10 mouse cellular contexts compared by ENCODE assay signal in genomic region chr10:66901873-66902272, GRCm38 (mm10).
DNase-seq lines count a peak whose midpoint lies in the region; ATAC-seq lines count a peak whose summit lies in the region.
"Had no signal": no experiment of that assay in that cellular context is flagged by ENCODE, and none has a peak within 500 bp of the region (broad histone marks: within the 10 kb centered on the region; RNA-seq: fewer than 3 reads in every experiment).

No protein-coding gene starts in this region.

- H3K27me3 ChIP-seq in heart, embryonic 13.5 days (replicated peaks): no peaks in the 10 kb centered on the region
- no peaks in the 10 kb centered on the region for H3K27me3 ChIP-seq in embryonic facial prominence, embryonic 12.5 days
- H3K27me3 ChIP-seq in hindbrain, embryonic 15.5 days: no peaks in the 10 kb centered on the region
- peaks cover 4% of the 10 kb centered on the region; the same call in 1 of the 2 replicates for H3K27me3 ChIP-seq in midbrain, embryonic 13.5 days

- WGBS in heart, embryonic 13.5 days: 4% methylated on average over 9 of the region's 9 CpGs
- 5% methylated on average over 9 of the region's 9 CpGs for WGBS in embryonic facial prominence, embryonic 12.5 days
- WGBS in hindbrain, embryonic 15.5 days: 3% methylated on average over 9 of the region's 9 CpGs
- WGBS in midbrain, embryonic 13.5 days: under 1% methylated on average over 9 of the region's 9 CpGs

- H3K9me3 ChIP-seq in heart, embryonic 13.5 days: no peaks in the 10 kb centered on the region
- H3K9me3 ChIP-seq in embryonic facial prominence, embryonic 12.5 days: no peaks in the 10 kb centered on the region
- H3K9me3 ChIP-seq in hindbrain, embryonic 15.5 days: no peaks in the 10 kb centered on the region
- no peaks in the 10 kb centered on the region for H3K9me3 ChIP-seq in midbrain, embryonic 13.5 days

- H3K4me1 ChIP-seq in heart, embryonic 13.5 days: peaks cover 32% of the 10 kb centered on the region
- H3K4me1 ChIP-seq in embryonic facial prominence, embryonic 12.5 days: peaks cover 12% of the 10 kb centered on the region
- peaks cover 33% of the 10 kb centered on the region for H3K4me1 ChIP-seq in hindbrain, embryonic 15.5 days (replicated peaks)
- H3K4me1 ChIP-seq in midbrain, embryonic 13.5 days (replicated peaks): peaks cover 22% of the 10 kb centered on the region

- DNase-seq in heart, postnatal 4 days: no peak
- DNase-seq in urinary bladder, postnatal 25 days (ENCODE audit: low spot score): no peak
- no peak for DNase-seq in kidney, postnatal 25 days
- DNase-seq: gastrocnemius, postnatal 25 days; lung, postnatal 36 days had no signal

- peak overlapping the region; percentile 76 for H3K9ac ChIP-seq in heart, embryonic 13.5 days
- H3K9ac ChIP-seq in embryonic facial prominence, embryonic 12.5 days: no peak overlapping the region
- H3K9ac ChIP-seq in hindbrain, embryonic 15.5 days: no peak overlapping the region
- no peak overlapping the region; the same call in 1 of the 2 replicates for H3K9ac ChIP-seq in midbrain, embryonic 13.5 days (replicated peaks)

- no peak for ATAC-seq in heart, embryonic 13.5 days (ENCODE audit: extremely low read depth, insufficient number of reproducible peaks, low FRiP score, low TSS enrichment)
- ATAC-seq in embryonic facial prominence, embryonic 12.5 days (ENCODE audit: insufficient number of reproducible peaks, insufficient read depth, low FRiP score, low TSS enrichment): no peak
- ATAC-seq in hindbrain, embryonic 15.5 days (ENCODE audit: low FRiP score, low read depth): peak; percentile 47
- ATAC-seq in midbrain, embryonic 13.5 days: peak; percentile 41
- no peak for ATAC-seq in activated CD4-positive, CD25-positive, alpha-beta regulatory T cell, adult 4 months

- H3K4me2 ChIP-seq in heart, embryonic 13.5 days: peak overlapping the region; percentile 74
- H3K4me2 ChIP-seq in embryonic facial prominence, embryonic 12.5 days (replicated peaks): peak overlapping the region; percentile 53
- peak overlapping the region; percentile 48 for H3K4me2 ChIP-seq in hindbrain, embryonic 15.5 days
- H3K4me2 ChIP-seq in midbrain, embryonic 13.5 days (replicated peaks): peak overlapping the region; percentile 44

- peak overlapping the region; percentile 43 for H3K4me3 ChIP-seq in heart, embryonic 13.5 days
- H3K4me3 ChIP-seq in embryonic facial prominence, embryonic 12.5 days: peak overlapping the region; percentile 21
- H3K4me3 ChIP-seq in hindbrain, embryonic 15.5 days: peak overlapping the region; percentile 18
- peak overlapping the region; percentile 14 for H3K4me3 ChIP-seq in midbrain, embryonic 13.5 days (replicated peaks)

- H3K36me3 ChIP-seq in heart, embryonic 13.5 days: no peaks in the 10 kb centered on the region
- H3K36me3 ChIP-seq in embryonic facial prominence, embryonic 12.5 days: no peaks in the 10 kb centered on the region
- no peaks in the 10 kb centered on the region for H3K36me3 ChIP-seq in hindbrain, embryonic 15.5 days
- H3K36me3 ChIP-seq in midbrain, embryonic 13.5 days: no peaks in the 10 kb centered on the region

- no peak overlapping the region for H3K27ac ChIP-seq in heart, embryonic 13.5 days (replicated peaks)
- H3K27ac ChIP-seq in embryonic facial prominence, embryonic 12.5 days: no peak overlapping the region
- no peak overlapping the region for H3K27ac ChIP-seq in hindbrain, embryonic 15.5 days (replicated peaks)
- H3K27ac ChIP-seq in midbrain, embryonic 13.5 days: no peak overlapping the region

Comparison
In these comparisons a context has a peak if more than half of its experiments do, and no peak if none do; other contexts are left out.
1. ATAC-seq: peak in hindbrain, embryonic 15.5 days (single experiment) and midbrain, embryonic 13.5 days (single experiment); none in heart, embryonic 13.5 days (single experiment), embryonic facial prominence, embryonic 12.5 days (single experiment) and activated CD4-positive, CD25-positive, alpha-beta regulatory T cell, adult 4 months (single experiment).
2. Peak in every context shown above with its lines, with median percentiles within 50 percentile points of each other: H3K4me2 ChIP-seq and H3K4me3 ChIP-seq.